Mouse (Mus musculus): ENCODE measurements around the gene Ifit1bl1. TPM values are rescaled to one million over a fixed set of nuclear protein-coding genes. Genes with fewer than 3 reads are reported as not detected.
"Not testable (repeated sequence)": the region's sequence is repeated elsewhere in the genome, so short reads cannot be mapped to it uniquely, and the experiment has no call there.

Gene Ifit1bl1
- not detected in 2 replicates for polyA plus RNA-seq (2016; fragmentation: Nextera tagmentation; extraction: Ambion mirVana)

- 69% methylated on average over 1 of the region's 1 CpGs for WGBS
- not testable (repeated sequence) for H3K4me1 ChIP-seq (replicated peaks); H3K27ac ChIP-seq; H3K9me3 ChIP-seq; H3K36me3 ChIP-seq; H3K4me3 ChIP-seq; H3K27me3 ChIP-seq (ENCODE audit: insufficient read depth, poor library complexity, severe bottlenecking); DNase-seq (ENCODE audit: low spot score)
These were observed at the start of gene Ifit1bl1 for GRCm38 (mm10) chr19:34601888-34602287. Gene Ifit1bl1, minus strand, starts transcription at chr19:34601956.

GRCm38 (mm10) chr19:34650997-34651396, 49.2 kb upstream of the Ifit1bl1 start:
- H3K9me3 ChIP-seq = no peaks in the 10 kb centered on the region
- no peaks in the 10 kb centered on the region for H3K4me1 ChIP-seq (replicated peaks)
- WGBS = 92% methylated on average over 6 of the region's 6 CpGs
- DNase-seq (ENCODE audit: low spot score) = no peak
- no peak overlapping the region for H3K4me3 ChIP-seq
- no peaks in the 10 kb centered on the region for H3K36me3 ChIP-seq
- no peaks in the 10 kb centered on the region for H3K27me3 ChIP-seq (ENCODE audit: insufficient read depth, poor library complexity, severe bottlenecking)
- no peak overlapping the region for H3K27ac ChIP-seq

GRCm38 (mm10) chr19:34650276-34650675, 48.5 kb upstream of the Ifit1bl1 start:
- Histone ChIP-seq H3K36me3 (no peaks in the 10 kb centered on the region), H3K27me3 (ENCODE audit: insufficient read depth, poor library complexity, severe bottlenecking) (no peaks in the 10 kb centered on the region), H3K9me3 (no peaks in the 10 kb centered on the region), H3K4me3 (no peak overlapping the region), H3K4me1 (replicated peaks) (no peaks in the 10 kb centered on the region), H3K27ac (no peak overlapping the region)
- DNase-seq (ENCODE audit: low spot score) = no peak
- 88% methylated on average over 3 of the region's 3 CpGs for WGBS

GRCm38 (mm10) chr19:34647630-34648029, 45.9 kb upstream of the Ifit1bl1 start:
- H3K9me3 ChIP-seq; H3K27ac ChIP-seq; H3K36me3 ChIP-seq; H3K4me3 ChIP-seq; H3K4me1 ChIP-seq (replicated peaks); DNase-seq (ENCODE audit: low spot score); H3K27me3 ChIP-seq (ENCODE audit: insufficient read depth, poor library complexity, severe bottlenecking): not testable (repeated sequence)
- 89% methylated on average over 8 of the region's 8 CpGs for WGBS

DNA sequence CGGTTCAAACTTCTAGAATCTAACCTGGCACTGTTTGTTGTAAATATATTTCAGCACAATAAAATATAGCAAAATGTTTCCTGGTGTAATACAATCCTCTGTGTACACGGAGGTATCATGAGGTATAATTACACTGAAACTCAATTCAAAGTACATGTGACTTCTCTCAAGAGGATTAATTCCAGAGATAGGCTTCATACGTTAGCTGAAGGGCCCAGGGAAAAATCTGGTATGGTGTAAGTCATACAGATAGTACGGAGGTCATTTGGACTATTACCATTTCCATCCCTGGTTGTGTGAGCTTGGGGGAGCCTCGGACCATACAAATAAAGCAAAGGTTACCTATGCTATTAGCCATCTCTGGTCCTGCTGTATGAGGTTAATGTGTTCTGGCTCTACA, 40.9 kb upstream of the Ifit1bl1 start:
- Histone ChIP-seq H3K36me3 (no peaks in the 10 kb centered on the region), H3K9me3 (no peaks in the 10 kb centered on the region), H3K27ac (no peak overlapping the region), H3K4me1 (replicated peaks) (no peaks in the 10 kb centered on the region), H3K4me3 (no peak overlapping the region), H3K27me3 (ENCODE audit: insufficient read depth, poor library complexity, severe bottlenecking) (no peaks in the 10 kb centered on the region)
- no peak for DNase-seq (ENCODE audit: low spot score)
- 80% methylated on average over 5 of the region's 5 CpGs for WGBS

- WGBS = 55% methylated on average over 4 of the region's 4 CpGs
- no peak within 1 kb of the TSS for H3K27ac ChIP-seq
- no peaks in the 10 kb centered on the region for H3K36me3 ChIP-seq
- DNase-seq (ENCODE audit: low spot score) = no peak
- no peaks in the 10 kb centered on the region for H3K9me3 ChIP-seq
- no peaks in the 10 kb centered on the region for H3K4me1 ChIP-seq (replicated peaks)
- no peak within 1 kb of the TSS for H3K4me3 ChIP-seq
- H3K27me3 ChIP-seq (ENCODE audit: insufficient read depth, poor library complexity, severe bottlenecking) = no peaks in the 10 kb centered on the region
These were observed 38.9 kb upstream of the Ifit1bl1 start, which contains the start of the genes Ifit1bl2 and Ifit1 for GRCm38 (mm10) chr19:34640623-34641022. Gene Ifit1bl2, minus strand, starts transcription at chr19:34640743. Gene Ifit1, plus strand, starts transcription at chr19:34640871.

DNA sequence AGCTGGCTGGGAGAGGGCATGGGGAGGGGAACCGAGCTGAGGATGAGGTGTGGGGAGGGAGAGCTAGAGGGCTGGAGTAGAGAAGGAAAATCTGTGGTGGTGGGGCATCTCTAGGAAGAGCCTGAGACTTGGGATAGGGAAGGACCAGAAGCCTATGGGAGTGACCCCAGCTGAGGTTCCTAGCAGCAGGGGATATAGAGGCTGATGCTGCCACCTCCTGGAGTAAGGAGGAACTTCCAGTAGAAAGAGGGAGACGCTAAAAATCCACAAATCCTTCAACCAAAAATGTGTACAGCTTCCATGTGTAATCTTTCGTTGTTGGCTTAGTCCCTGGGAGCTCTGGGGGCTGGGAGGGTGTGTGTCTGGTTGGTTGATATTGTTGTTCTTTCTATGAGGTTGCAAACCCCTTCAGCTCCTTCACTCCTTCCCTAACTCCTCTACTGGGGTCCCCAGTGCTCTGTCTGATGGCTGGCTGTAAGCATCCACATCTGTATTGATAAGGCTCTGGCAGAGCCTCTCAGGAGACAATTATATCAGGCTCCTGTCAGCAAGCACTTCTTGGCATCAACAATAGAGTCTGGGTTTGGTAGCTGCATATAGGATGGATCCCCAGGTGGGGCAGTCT, 35.3 kb upstream of the Ifit1bl1 start:
- WGBS = 17% methylated on average over 3 of the region's 3 CpGs
- peak; percentile 47 for DNase-seq (ENCODE audit: low spot score)
- Histone ChIP-seq H3K27ac (no peak overlapping the region), H3K4me1 (replicated peaks) (no peaks in the 10 kb centered on the region), H3K27me3 (ENCODE audit: insufficient read depth, poor library complexity, severe bottlenecking) (no peaks in the 10 kb centered on the region), H3K4me3 (no peak overlapping the region), H3K36me3 (no peaks in the 10 kb centered on the region), H3K9me3 (no peaks in the 10 kb centered on the region)

- no peak overlapping the region for H3K4me3 ChIP-seq
- H3K27me3 ChIP-seq (ENCODE audit: insufficient read depth, poor library complexity, severe bottlenecking) = no peaks in the 10 kb centered on the region
- H3K4me1 ChIP-seq (replicated peaks) = no peaks in the 10 kb centered on the region
- H3K36me3 ChIP-seq = no peaks in the 10 kb centered on the region
- H3K9me3 ChIP-seq = no peaks in the 10 kb centered on the region
- no peak overlapping the region for H3K27ac ChIP-seq
- no peak for DNase-seq (ENCODE audit: low spot score)
- 77% methylated on average over 2 of the region's 2 CpGs for WGBS
These were observed 31.7 kb upstream of the Ifit1bl1 start for GRCm38 (mm10) chr19:34633484-34633883.

GRCm38 (mm10) chr19:34631487-34631886, 29.7 kb upstream of the Ifit1bl1 start:
- Histone ChIP-seq H3K4me1 (replicated peaks) (no peaks in the 10 kb centered on the region), H3K27me3 (ENCODE audit: insufficient read depth, poor library complexity, severe bottlenecking) (no peaks in the 10 kb centered on the region), H3K9me3 (no peaks in the 10 kb centered on the region), H3K27ac (no peak overlapping the region), H3K36me3 (no peaks in the 10 kb centered on the region), H3K4me3 (no peak overlapping the region)
- no peak for DNase-seq (ENCODE audit: low spot score)

- WGBS = 79% methylated on average over 2 of the region's 2 CpGs
- no peaks in the 10 kb centered on the region for H3K4me1 ChIP-seq (replicated peaks)
These were observed 25.7 kb upstream of the Ifit1bl1 start for GRCm38 (mm10) chr19:34627496-34627895.

GRCm38 (mm10) chr19:34624663-34625062, 22.9 kb upstream of the Ifit1bl1 start:
- Histone ChIP-seq H3K9me3 (no peaks in the 10 kb centered on the region), H3K27ac (no peak overlapping the region), H3K36me3 (no peaks in the 10 kb centered on the region), H3K4me3 (no peak overlapping the region), H3K27me3 (ENCODE audit: insufficient read depth, poor library complexity, severe bottlenecking) (no peaks in the 10 kb centered on the region), H3K4me1 (replicated peaks) (no peaks in the 10 kb centered on the region)
- 80% methylated on average over 4 of the region's 4 CpGs for WGBS
- no peak for DNase-seq (ENCODE audit: low spot score)

More at GRCm38 (mm10) chr19:34627496-34627895, 25.7 kb upstream of the Ifit1bl1 start:
- no peak overlapping the region for H3K27ac ChIP-seq
- no peaks in the 10 kb centered on the region for H3K27me3 ChIP-seq (ENCODE audit: insufficient read depth, poor library complexity, severe bottlenecking)
- no peak overlapping the region for H3K4me3 ChIP-seq
- no peak for DNase-seq (ENCODE audit: low spot score)
- H3K9me3 ChIP-seq = no peaks in the 10 kb centered on the region
- H3K36me3 ChIP-seq = no peaks in the 10 kb centered on the region

- 94% methylated on average over 6 of the region's 6 CpGs for WGBS
- Histone ChIP-seq H3K27me3 (ENCODE audit: insufficient read depth, poor library complexity, severe bottlenecking) (no peaks in the 10 kb centered on the region), H3K9me3 (no peaks in the 10 kb centered on the region)
These were observed 22.0 kb upstream of the Ifit1bl1 start for GRCm38 (mm10) chr19:34623781-34624180.

DNA sequence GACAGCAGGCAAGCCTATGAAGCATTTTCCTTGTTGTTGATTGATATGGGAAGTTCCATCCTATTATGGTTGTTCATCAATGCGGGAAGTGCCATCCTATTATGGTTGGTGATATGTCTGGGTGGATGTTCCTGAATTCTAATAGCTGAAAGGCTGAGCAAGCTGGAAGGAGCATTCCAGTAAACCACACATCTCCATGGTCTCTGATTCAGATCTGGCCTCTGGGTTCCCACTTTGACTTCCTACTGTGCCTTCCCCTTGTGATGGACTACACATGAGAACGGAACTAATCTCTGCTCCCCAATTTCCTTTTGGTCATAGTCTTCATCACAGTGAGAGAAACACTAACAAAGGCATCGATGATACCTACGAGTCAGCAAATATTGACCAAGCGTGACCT, 19.1 kb upstream of the Ifit1bl1 start:
- H3K27ac ChIP-seq = no peak overlapping the region
- H3K9me3 ChIP-seq = no peaks in the 10 kb centered on the region

More at GRCm38 (mm10) chr19:34623781-34624180, 22.0 kb upstream of the Ifit1bl1 start:
- Histone ChIP-seq H3K4me3 (no peak overlapping the region), H3K27ac (no peak overlapping the region), H3K4me1 (replicated peaks) (no peaks in the 10 kb centered on the region), H3K36me3 (no peaks in the 10 kb centered on the region)
- DNase-seq (ENCODE audit: low spot score) = no peak

More for the DNA sequence above, 19.1 kb upstream of the Ifit1bl1 start:
- H3K36me3 ChIP-seq = no peaks in the 10 kb centered on the region
- H3K4me3 ChIP-seq = no peak overlapping the region
- WGBS = 92% methylated on average over 5 of the region's 5 CpGs
- DNase-seq (ENCODE audit: low spot score) = no peak
- no peaks in the 10 kb centered on the region for H3K27me3 ChIP-seq (ENCODE audit: insufficient read depth, poor library complexity, severe bottlenecking)
- H3K4me1 ChIP-seq (replicated peaks) = no peaks in the 10 kb centered on the region
